Mouse (Mus musculus): ENCODE data around the gene Cdc42ep4. TPM values are rescaled to one million over a fixed set of nuclear protein-coding genes. Genes with fewer than 3 reads are reported as not detected.

Cdc42ep4 gene
- polyA plus RNA-seq, 1 experiment from 2014 or later, result 106 TPM

- peak overlapping the region; percentile 87 for H3K9ac ChIP-seq
- no peaks in the 10 kb centered on the region for H3K9me3 ChIP-seq (replicated peaks)
- H3K27me3 ChIP-seq, result no peaks in the 10 kb centered on the region
- H3K4me2 ChIP-seq (replicated peaks), result peak overlapping the region; percentile 91
- peak; percentile 57 for ATAC-seq (ENCODE audit: low FRiP score)
- peak overlapping the region; percentile 97 for H3K27ac ChIP-seq
- H3K4me3 ChIP-seq, result peak overlapping the region; percentile 98
- H3K4me1 ChIP-seq, result peaks cover 46% of the 10 kb centered on the region
- H3K36me3 ChIP-seq, result peaks cover 4% of the 10 kb centered on the region
- WGBS, result 4% methylated on average over 38 of the region's 38 CpGs
Measured at GRCm38 (mm10) chr11:113682897-113683626, 68.6 kb downstream of the Cdc42ep4 start.

GRCm38 (mm10) chr11:113681979-113682378 is 69.7 kb downstream of the Cdc42ep4 start:
- Histone ChIP-seq H3K9ac (no peak overlapping the region), H3K4me2 (replicated peaks) (peak overlapping the region; percentile 91), H3K36me3 (peaks cover under 1% of the 10 kb centered on the region; the same call in 1 of the 2 replicates), H3K4me3 (no peak overlapping the region), H3K27ac (no peak overlapping the region), H3K27me3 (no peaks in the 10 kb centered on the region), H3K4me1 (peaks cover 44% of the 10 kb centered on the region), H3K9me3 (replicated peaks) (no peaks in the 10 kb centered on the region)
- no peak for ATAC-seq (ENCODE audit: low FRiP score)

- H3K9me3 ChIP-seq (replicated peaks), result no peaks in the 10 kb centered on the region
- no peak overlapping the region for H3K4me3 ChIP-seq
- peaks cover 11% of the 10 kb centered on the region for H3K36me3 ChIP-seq
- WGBS, result 95% methylated on average over 2 of the region's 2 CpGs
- no peak overlapping the region for H3K9ac ChIP-seq
- H3K4me2 ChIP-seq (replicated peaks), result no peak overlapping the region
- no peaks in the 10 kb centered on the region for H3K27me3 ChIP-seq
- ATAC-seq (ENCODE audit: low FRiP score), result no peak
- H3K27ac ChIP-seq, result no peak overlapping the region
- peaks cover 35% of the 10 kb centered on the region for H3K4me1 ChIP-seq
Measured at GRCm38 (mm10) chr11:113680954-113681353, 70.7 kb downstream of the Cdc42ep4 start.

- H3K9ac ChIP-seq, result no peak overlapping the region
- ATAC-seq (ENCODE audit: low FRiP score), result no peak
- H3K4me3 ChIP-seq, result no peak overlapping the region
- no peak overlapping the region for H3K27ac ChIP-seq
- peaks cover 23% of the 10 kb centered on the region for H3K4me1 ChIP-seq
- H3K4me2 ChIP-seq (replicated peaks), result no peak overlapping the region
- no peaks in the 10 kb centered on the region for H3K27me3 ChIP-seq
- peaks cover 22% of the 10 kb centered on the region for H3K36me3 ChIP-seq
- H3K9me3 ChIP-seq (replicated peaks), result no peaks in the 10 kb centered on the region
- 88% methylated on average over 8 of the region's 8 CpGs for WGBS
Measured at GRCm38 (mm10) chr11:113678373-113678772, 73.3 kb downstream of the Cdc42ep4 start.

- H3K9ac ChIP-seq, result no peak overlapping the region
- WGBS, result 95% methylated on average over 2 of the region's 2 CpGs
- H3K4me2 ChIP-seq (replicated peaks), result no peak overlapping the region
- H3K4me1 ChIP-seq, result peaks cover 17% of the 10 kb centered on the region
- no peaks in the 10 kb centered on the region for H3K27me3 ChIP-seq
- peaks cover 31% of the 10 kb centered on the region for H3K36me3 ChIP-seq
- no peak overlapping the region for H3K27ac ChIP-seq
- no peak overlapping the region for H3K4me3 ChIP-seq
- H3K9me3 ChIP-seq (replicated peaks), result no peaks in the 10 kb centered on the region
- no peak for ATAC-seq (ENCODE audit: low FRiP score)
Measured at GRCm38 (mm10) chr11:113677378-113677777, 74.3 kb downstream of the Cdc42ep4 start.

Other genes with a start within 250 kb of the Cdc42ep4 start
- 35.3 and 37.8 TPM in 2 replicates for gene Sstr2, start 132.5 kb downstream of the Cdc42ep4 start, polyA plus RNA-seq (2016; fragmentation: Nextera tagmentation; extraction: Ambion mirVana)
- 42.1 and 45.5 TPM in 2 replicates for gene Cog1, start 102.7 kb downstream of the Cdc42ep4 start, polyA plus RNA-seq (2016; fragmentation: Nextera tagmentation; extraction: Ambion mirVana)
- gene Slc39a11, start 101.8 kb downstream of the Cdc42ep4 start, polyA plus RNA-seq (2016; fragmentation: Nextera tagmentation; extraction: Ambion mirVana), result 32.3 and 33.5 TPM in 2 replicates
- gene Fam104a, start 67.7 kb downstream of the Cdc42ep4 start, polyA plus RNA-seq (2016; fragmentation: Nextera tagmentation; extraction: Ambion mirVana), result 49.9 and 50.4 TPM in 2 replicates
- gene D11Wsu47e, start 67.5 kb downstream of the Cdc42ep4 start, polyA plus RNA-seq (2016; fragmentation: Nextera tagmentation; extraction: Ambion mirVana), result 23.8 and 25.9 TPM in 2 replicates
- 0.15 and 0.31 TPM in 2 replicates for gene Cpsf4l, start 41.9 kb downstream of the Cdc42ep4 start, polyA plus RNA-seq (2016; fragmentation: Nextera tagmentation; extraction: Ambion mirVana)